Mouse (Mus musculus): Measurements from ENCODE around the gene Rpl39. TPM values are rescaled to one million over a fixed set of nuclear protein-coding genes. Genes with fewer than 3 reads are reported as not detected.

The Rpl39 gene
- polyA plus RNA-seq, 1 experiment, result 123 TPM

DNA sequence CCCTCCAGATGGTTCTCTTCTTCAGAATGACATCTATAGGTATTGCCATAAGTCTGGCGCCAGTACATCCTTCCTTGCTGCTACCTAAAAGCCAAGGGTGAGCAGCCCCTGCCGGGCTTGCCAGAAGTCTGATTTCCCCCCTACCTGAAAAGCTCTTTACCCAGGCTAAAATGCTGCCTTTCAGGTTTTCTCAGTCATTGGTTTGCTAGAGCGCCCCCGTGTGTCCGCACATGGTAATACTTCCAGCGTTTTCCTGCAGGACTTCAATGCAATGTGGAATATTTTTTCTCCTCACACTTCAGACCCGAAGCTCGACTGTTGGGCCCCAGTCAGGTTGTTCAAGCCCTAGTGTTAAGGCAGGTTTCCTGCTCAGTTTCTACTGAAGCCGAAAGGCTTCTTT lies 42.5 kb downstream of the Rpl39 start:
- no peaks in the 10 kb centered on the region for H3K36me3 ChIP-seq (ENCODE audit: control insufficient read depth, insufficient read depth, low read length)
- TF ChIP-seq CTCF (IDR thresholded peaks at IDR 0.05; ENCODE audit: borderline replicate concordance, control insufficient read depth, extremely low read depth, insufficient read depth, low read length, poor library complexity), result peak; percentile 20; the same call in 1 of the 2 replicates
- no peak for TF ChIP-seq POLR2A (IDR thresholded peaks at IDR 0.05; ENCODE audit: control insufficient read depth, extremely low read depth, insufficient read depth, low read length, poor library complexity)
- H3K4me3 ChIP-seq (ENCODE audit: control insufficient read depth, insufficient read depth, low read length), result no peak overlapping the region
- WGBS, result 19% methylated on average over 8 of the region's 9 CpGs
- no peaks in the 10 kb centered on the region for H3K27me3 ChIP-seq (ENCODE audit: control insufficient read depth, insufficient read depth, low read length)
- no peaks in the 10 kb centered on the region for H3K4me1 ChIP-seq (replicated peaks; ENCODE audit: control insufficient read depth, insufficient read depth, low read length)
- DNase-seq, result peak; percentile 43
- no peak overlapping the region for H3K27ac ChIP-seq (ENCODE audit: control insufficient read depth, insufficient read depth, low read length)

Other genes with a start within 250 kb of the Rpl39 start
- 45.9 and 53.4 TPM in 2 replicates for gene Ube2a, start 211.5 kb downstream of the Rpl39 start, polyA plus RNA-seq (2012; rRNA removed)
- gene C330007P06Rik, start 211.3 kb downstream of the Rpl39 start, polyA plus RNA-seq (2012; rRNA removed), result 15.3 and 18.9 TPM in 2 replicates
- 1.2 and 1.7 TPM in 2 replicates for gene Nkrf, start 182.5 kb downstream of the Rpl39 start, polyA plus RNA-seq (2012; rRNA removed)
- 122 and 156 TPM in 2 replicates for gene Sept6, start 93.6 kb downstream of the Rpl39 start, polyA plus RNA-seq (2012; rRNA removed)
- gene Sowahd, start 36.6 kb downstream of the Rpl39 start, polyA plus RNA-seq (2012; rRNA removed), result 0.13 and 0.19 TPM in 2 replicates
- 4.8 and 5.0 TPM in 2 replicates for gene Upf3b, start 24.9 kb upstream of the Rpl39 start, polyA plus RNA-seq (2012; rRNA removed)
- gene Nkap, start 41.4 kb upstream of the Rpl39 start, polyA plus RNA-seq (2012; rRNA removed), result 5.9 and 6.8 TPM in 2 replicates
- gene Akap14, start 83.4 kb upstream of the Rpl39 start, polyA plus RNA-seq (2012; rRNA removed), result 0.06 and 0.13 TPM in 2 replicates
- gene Ndufa1, start 105.8 kb upstream of the Rpl39 start, polyA plus RNA-seq (2012; rRNA removed), result 224 and 326 TPM in 2 replicates
- 3.9 and 4.1 TPM in 2 replicates for gene Rnf113a1, start 105.8 kb upstream of the Rpl39 start, polyA plus RNA-seq (2012; rRNA removed)
- gene Gm9, start 125.6 kb upstream of the Rpl39 start, polyA plus RNA-seq (2012; rRNA removed), result not detected in 2 replicates
- not detected in 2 replicates for gene Rhox1, start 136.9 kb upstream of the Rpl39 start, polyA plus RNA-seq (2012; rRNA removed)
- gene Rhox2a, start 159.6 kb upstream of the Rpl39 start, polyA plus RNA-seq (2012; rRNA removed), result not detected in 2 replicates
- gene Rhox3a, start 164.5 kb upstream of the Rpl39 start, polyA plus RNA-seq (2012; rRNA removed), result not detected in 2 replicates
- not detected in 2 replicates for gene Rhox4a, start 179.9 kb upstream of the Rpl39 start, polyA plus RNA-seq (2012; rRNA removed)